Mouse (Mus musculus): ENCODE measurements around the gene Tle4. TPM values are rescaled to one million over a fixed set of nuclear protein-coding genes. Genes with fewer than 3 reads are reported as not detected.
"Not testable (repeated sequence)": the region's sequence is repeated elsewhere in the genome, so short reads cannot be mapped to it uniquely, and the experiment has no call there.

Gene Tle4
- 10 to 100 TPM; 16.1 to 18.7 TPM for total RNA-seq (2021)
- long read RNA-seq, experiment 1, partial matches to known transcripts = 3 of 3 reads
- long read RNA-seq, experiment 1, other reads (novel, unspliced or antisense) = 0 of 3 reads
- long read RNA-seq, experiment 2, partial matches to known transcripts = 6 of 8 reads
- long read RNA-seq, experiment 2, other reads (novel, unspliced or antisense) = 2 of 8 reads

GRCm38 (mm10) chr19:14597917-14598689, at the start of gene Tle4:
Gene Tle4 (minus strand): TSS chr19:14598051.
- DNase-seq (ENCODE audit: low spot score) = peak; percentile 100

DNA sequence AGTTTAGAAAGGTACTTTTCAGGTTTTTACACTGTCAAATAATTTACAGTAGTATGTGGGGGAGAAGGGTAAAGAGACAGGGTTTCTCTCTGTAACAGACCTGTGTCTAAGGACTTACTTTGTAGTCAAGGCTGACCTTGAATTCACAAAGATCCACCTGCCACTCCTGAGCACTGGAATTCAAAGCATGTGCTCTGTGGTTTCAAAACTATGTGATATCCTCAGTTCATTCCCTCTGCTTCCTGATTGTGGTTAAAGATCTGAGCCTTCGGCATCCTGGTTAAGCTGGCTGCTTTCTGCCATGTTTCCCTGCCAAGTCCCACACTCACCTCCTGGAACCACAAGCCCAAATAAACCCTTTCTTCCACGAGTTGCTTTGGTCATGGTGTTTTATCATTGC, 47.8 kb upstream of the Tle4 start:
- no peak for DNase-seq (ENCODE audit: low spot score)

DNA sequence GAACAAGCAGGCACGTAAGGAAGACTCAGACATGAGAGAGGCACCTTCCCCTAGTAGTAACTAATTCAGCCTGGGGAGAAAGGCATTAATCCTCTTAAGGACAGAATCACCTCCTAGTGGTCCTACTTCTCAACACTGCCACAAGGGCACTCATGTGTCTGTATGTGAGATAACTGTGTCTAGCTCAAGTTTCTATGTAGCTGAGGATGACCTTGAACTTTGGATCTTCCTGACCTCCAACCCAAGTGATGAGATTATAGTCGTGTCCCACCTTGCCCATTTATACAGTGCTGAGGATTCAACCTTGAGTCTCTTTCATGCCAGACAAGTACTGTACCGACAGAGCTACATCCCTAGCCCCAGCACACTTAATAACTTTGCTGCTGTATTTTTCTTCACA, 46.9 kb upstream of the Tle4 start:
- DNase-seq (ENCODE audit: low spot score) = no peak

DNA sequence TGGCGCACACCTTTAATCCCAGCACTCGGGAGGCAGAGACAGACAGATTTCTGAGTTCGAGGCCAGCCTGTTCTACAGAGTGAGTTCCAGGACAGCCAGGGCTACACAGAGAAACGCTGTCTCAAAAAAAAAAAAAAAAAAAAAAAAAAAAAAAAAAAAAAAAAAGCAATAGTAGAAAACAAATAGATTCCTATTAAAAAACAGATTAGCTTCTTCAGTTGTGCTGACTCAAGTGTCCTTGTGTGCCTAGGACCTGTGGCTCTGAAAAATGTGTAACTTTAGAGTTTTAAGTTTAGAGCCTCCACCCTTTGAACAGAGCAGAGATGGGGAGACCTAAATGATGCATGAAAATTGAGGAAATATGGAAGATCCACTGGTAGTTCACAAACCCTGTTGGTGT, 45.2 kb upstream of the Tle4 start:
- not testable (repeated sequence) for DNase-seq (ENCODE audit: low spot score)

DNA sequence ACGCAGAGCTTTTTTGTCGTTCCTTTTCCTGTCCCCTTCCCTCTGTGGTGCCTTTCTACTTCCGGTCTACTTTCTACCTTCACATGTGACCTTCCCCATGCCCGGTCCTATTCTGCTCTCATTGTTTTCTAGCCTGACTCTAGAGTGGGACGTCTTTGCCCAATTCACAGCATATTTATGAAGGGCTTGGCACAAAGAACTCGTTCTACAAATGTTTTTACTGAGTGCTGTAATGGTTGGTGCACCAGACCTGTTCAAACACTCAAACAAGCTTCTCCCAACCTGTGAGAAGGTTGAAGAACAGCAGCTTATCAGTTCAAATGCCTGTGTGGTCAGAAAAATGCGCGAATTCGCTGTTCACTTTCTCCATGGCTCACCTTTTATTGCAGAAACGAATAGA, 44.8 kb upstream of the Tle4 start:
- DNase-seq (ENCODE audit: low spot score) = no peak

- no peak for DNase-seq (ENCODE audit: low spot score)
Measured at GRCm38 (mm10) chr19:14635213-14635928, 37.5 kb upstream of the Tle4 start.

DNA sequence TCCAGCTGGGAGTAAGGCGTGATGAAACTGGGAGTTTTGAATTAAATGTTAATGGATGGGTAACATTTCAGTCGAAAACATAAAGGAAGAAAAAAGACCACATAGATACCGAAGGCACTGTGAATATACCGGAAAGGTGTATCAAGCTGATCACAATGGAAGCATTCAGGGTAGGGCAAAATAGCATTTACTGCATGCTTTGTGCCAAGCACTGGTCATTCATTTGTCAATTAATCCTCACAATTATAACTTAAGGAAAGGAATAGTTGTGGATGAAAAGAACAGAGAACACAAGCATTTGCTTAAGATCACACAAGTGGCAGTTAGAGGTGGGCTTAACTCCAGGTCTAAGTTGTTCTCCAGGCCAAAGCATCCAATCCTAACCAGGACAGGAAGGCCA, 25.5 kb upstream of the Tle4 start:
- DNase-seq (ENCODE audit: low spot score) = no peak

DNA sequence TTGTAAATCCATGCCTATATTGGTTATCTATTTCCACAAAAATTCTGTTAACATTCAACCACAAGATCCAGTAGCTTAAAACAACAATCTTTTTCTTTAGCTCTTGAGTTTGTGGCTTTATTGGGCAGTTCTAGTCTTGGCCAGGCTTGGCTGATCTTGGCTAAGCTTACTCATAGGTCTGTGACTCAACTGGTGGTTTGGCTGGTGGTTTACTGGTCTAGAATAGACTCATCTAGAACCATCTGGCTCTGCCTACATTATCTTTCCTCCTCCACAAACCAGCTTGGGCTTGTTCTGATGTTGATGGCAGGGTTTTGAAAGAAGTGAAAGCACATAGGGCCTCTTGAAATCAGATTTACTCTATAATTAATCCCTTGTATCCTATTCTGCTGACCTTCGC, 22.7 kb upstream of the Tle4 start:
- DNase-seq (ENCODE audit: low spot score) = no peak

DNA sequence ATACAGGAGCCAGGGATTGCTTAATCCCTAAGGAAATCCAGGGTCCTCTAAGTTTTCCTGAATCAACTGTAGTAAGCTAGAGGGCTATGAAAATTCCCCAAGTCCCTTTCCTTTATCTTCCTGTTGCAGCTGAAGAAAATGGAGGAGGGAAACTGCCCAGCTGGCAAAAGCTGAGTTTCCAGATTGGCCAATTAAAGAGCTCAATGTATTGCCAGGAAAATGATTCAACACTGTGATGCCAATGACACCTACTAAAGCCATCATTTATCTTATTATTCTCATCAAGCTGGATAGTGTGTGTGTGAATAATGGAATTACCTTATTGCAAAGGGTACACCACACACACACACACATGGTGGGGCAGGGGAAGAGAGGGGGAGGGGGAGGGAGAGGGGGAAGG, 22.0 kb upstream of the Tle4 start:
- DNase-seq (ENCODE audit: low spot score) = no peak

DNA sequence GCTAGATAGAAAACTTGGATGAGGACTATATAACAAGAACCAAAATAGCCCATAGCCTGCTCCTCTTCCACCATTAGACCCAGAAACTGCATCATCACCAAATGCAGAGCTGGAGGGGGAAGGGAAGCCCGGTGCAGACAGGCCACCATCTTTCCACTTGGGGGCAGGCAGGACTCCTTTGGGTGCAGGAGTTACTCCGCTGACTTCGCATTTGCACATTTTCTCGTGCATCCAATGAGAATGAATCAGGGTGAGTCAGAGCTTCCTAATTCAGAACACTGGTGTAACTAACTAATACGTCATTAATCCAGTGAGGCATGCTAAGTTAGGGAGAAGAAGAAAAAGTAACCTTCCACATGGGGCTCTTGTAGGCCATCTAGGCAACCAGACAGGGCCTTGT, 17.0 kb upstream of the Tle4 start:
- DNase-seq (ENCODE audit: low spot score) = no peak

- DNase-seq (ENCODE audit: low spot score) = no peak
Measured at GRCm38 (mm10) chr19:14610542-14611317, 12.9 kb upstream of the Tle4 start.

DNA sequence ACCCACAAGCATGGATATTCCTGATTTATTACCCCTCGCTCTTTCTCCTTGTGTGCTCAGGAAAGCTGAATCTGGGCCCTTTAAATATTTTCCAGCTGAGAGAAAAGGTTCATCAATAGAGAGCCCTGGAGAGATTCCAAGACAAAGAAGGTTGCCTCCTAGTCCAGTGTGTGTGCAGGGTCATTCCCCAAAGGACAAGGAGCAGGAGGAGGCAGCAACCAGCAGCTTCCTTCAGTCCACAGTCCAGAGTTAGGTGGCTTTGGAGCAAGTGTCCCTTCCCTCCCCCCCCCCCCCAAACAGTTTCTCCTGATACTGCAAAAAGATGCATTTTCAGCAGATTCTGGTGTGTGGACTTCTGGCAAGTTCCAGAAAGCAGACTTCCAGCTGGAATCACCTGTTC, 3.0 kb upstream of the Tle4 start:
- DNase-seq (ENCODE audit: low spot score) = no peak

DNA sequence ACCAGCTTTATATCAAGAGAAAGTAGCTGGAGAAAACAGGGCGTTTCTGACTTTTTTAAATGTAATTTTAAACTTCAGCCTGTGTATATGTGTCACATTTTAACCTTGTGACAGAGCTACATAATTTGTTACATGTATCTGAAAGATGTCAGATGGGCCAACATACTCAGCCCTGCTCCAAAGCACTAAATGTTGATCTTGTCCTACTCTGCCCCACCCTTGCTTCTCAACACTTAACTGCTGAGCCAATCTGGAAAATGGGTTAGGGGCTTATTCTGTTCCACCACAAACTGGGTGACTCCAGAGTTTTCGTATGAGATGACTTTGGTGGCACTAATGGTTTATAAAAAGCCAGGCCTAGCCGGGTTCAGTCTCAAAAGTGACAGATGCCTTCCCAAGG, 2.5 kb upstream of the Tle4 start:
- no peak for DNase-seq (ENCODE audit: low spot score)

DNA sequence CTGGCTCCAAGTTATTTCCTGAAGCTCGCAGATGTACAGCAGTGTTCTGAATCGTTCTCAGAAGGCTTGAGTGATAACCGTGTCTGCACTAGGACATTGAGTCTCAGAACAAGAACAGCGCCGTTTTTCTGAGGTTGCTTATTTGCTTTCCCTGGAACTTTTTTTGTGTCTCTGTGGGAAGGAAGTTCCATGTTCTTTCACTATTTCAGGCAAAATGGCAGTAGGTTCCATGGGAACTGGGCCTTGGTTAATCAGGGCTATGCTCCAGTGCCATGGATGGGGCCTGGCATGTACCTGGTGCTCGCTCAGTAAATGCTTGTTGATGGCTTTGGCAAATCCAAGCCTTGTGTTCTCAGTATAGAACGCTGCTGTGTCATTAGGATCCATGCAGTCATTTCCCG, 2.0 kb upstream of the Tle4 start:
- DNase-seq (ENCODE audit: low spot score) = no peak

GRCm38 (mm10) chr19:14598690-14599288, 938 bp upstream of the Tle4 start:
- no peak for DNase-seq (ENCODE audit: low spot score)

GRCm38 (mm10) chr19:14596941-14597916, 622 bp downstream of the Tle4 start:
- DNase-seq (ENCODE audit: low spot score) = peak; percentile 38

GRCm38 (mm10) chr19:14596358-14596940, 1.4 kb downstream of the Tle4 start:
- no peak for DNase-seq (ENCODE audit: low spot score)

- DNase-seq (ENCODE audit: low spot score) = no peak
Measured at GRCm38 (mm10) chr19:14595390-14595997, 2.4 kb downstream of the Tle4 start.

GRCm38 (mm10) chr19:14594537-14594936, 3.3 kb downstream of the Tle4 start:
- no peak for DNase-seq (ENCODE audit: low spot score)

Measured in gastrocnemius, adult 18-20 months (tissue).